Mouse (Mus musculus): ENCODE measurements around the gene Adgrd1.

Gene Adgrd1

GRCm38 (mm10) chr5:129155023-129155901 is 58.7 kb downstream of the Adgrd1 start:
- in situ Hi-C loops (cut with MboI, MseI) = no loop called here

GRCm38 (mm10) chr5:129155902-129156311 is 59.4 kb downstream of the Adgrd1 start:
- in situ Hi-C loops (cut with MboI, MseI) = no loop called here

- in situ Hi-C loops (cut with MboI, MseI) = no loop called here
Observed at GRCm38 (mm10) chr5:129161372-129162051, 65.0 kb downstream of the Adgrd1 start.

GRCm38 (mm10) chr5:129163416-129163815 is 66.9 kb downstream of the Adgrd1 start:
- in situ Hi-C loops (cut with MboI, MseI) = no loop called here

- in situ Hi-C loops (cut with MboI, MseI) = no loop called here
Observed at GRCm38 (mm10) chr5:129164091-129164490, 67.5 kb downstream of the Adgrd1 start.

- in situ Hi-C loops (cut with MboI, MseI) = no loop called here
Observed at GRCm38 (mm10) chr5:129164911-129165584, 68.5 kb downstream of the Adgrd1 start.

- in situ Hi-C loops (cut with MboI, MseI) = no loop called here
Observed at GRCm38 (mm10) chr5:129165595-129165994, 69.0 kb downstream of the Adgrd1 start.

GRCm38 (mm10) chr5:129169090-129169489 is 72.5 kb downstream of the Adgrd1 start:
- in situ Hi-C loops (cut with MboI, MseI) = no loop called here

GRCm38 (mm10) chr5:129169567-129169966 is 73.0 kb downstream of the Adgrd1 start:
- in situ Hi-C loops (cut with MboI, MseI) = no loop called here

- in situ Hi-C loops (cut with MboI, MseI) = no loop called here
Observed at GRCm38 (mm10) chr5:129172533-129172932, 76.0 kb downstream of the Adgrd1 start.

- in situ Hi-C loops (cut with MboI, MseI) = loop anchor here (5.0 to 25.0 kb wide), 2 partner anchors 411 to 686 kb away; no protein-coding TSS in a partner anchor
Observed at GRCm38 (mm10) chr5:129175925-129176324, 79.4 kb downstream of the Adgrd1 start.

GRCm38 (mm10) chr5:129177697-129178511 is 81.4 kb downstream of the Adgrd1 start:
- in situ Hi-C loops (cut with MboI, MseI) = loop anchor here (5.0 to 25.0 kb wide), 2 partner anchors 409 to 684 kb away; no protein-coding TSS in a partner anchor

- in situ Hi-C loops (cut with MboI, MseI) = loop anchor here (5.0 to 25.0 kb wide), 2 partner anchors 408 to 683 kb away; no protein-coding TSS in a partner anchor
Observed at GRCm38 (mm10) chr5:129179356-129179755, 82.8 kb downstream of the Adgrd1 start.

GRCm38 (mm10) chr5:129179995-129180714 is 83.6 kb downstream of the Adgrd1 start:
- in situ Hi-C loops (cut with MboI, MseI) = loop anchor here (5.0 to 25.0 kb wide), 2 partner anchors 407 to 682 kb away; no protein-coding TSS in a partner anchor

GRCm38 (mm10) chr5:129180715-129181228 is 84.2 kb downstream of the Adgrd1 start:
- in situ Hi-C loops (cut with MboI, MseI) = loop anchor here (25.0 kb wide), 1 partner anchor 682 kb away; no protein-coding TSS in a partner anchor

- in situ Hi-C loops (cut with MboI, MseI) = loop anchor here (25.0 kb wide), 1 partner anchor 681 kb away; no protein-coding TSS in a partner anchor
Observed at GRCm38 (mm10) chr5:129181450-129181849, 84.9 kb downstream of the Adgrd1 start.

GRCm38 (mm10) chr5:129182554-129182953 is 86.0 kb downstream of the Adgrd1 start:
- in situ Hi-C loops (cut with MboI, MseI) = loop anchor here (25.0 kb wide), 1 partner anchor 680 kb away; no protein-coding TSS in a partner anchor

GRCm38 (mm10) chr5:129186260-129186659 is 89.7 kb downstream of the Adgrd1 start:
- in situ Hi-C loops (cut with MboI, MseI) = loop anchor here (25.0 kb wide), 1 partner anchor 676 kb away; no protein-coding TSS in a partner anchor

GRCm38 (mm10) chr5:129186926-129187325 is 90.4 kb downstream of the Adgrd1 start:
- in situ Hi-C loops (cut with MboI, MseI) = loop anchor here (25.0 kb wide), 1 partner anchor 675 kb away; no protein-coding TSS in a partner anchor

Measured in T-helper 1 cell (primary cell).